Mouse (Mus musculus): Measurements from ENCODE around the gene Gm29797. TPM values are rescaled to one million over a fixed set of nuclear protein-coding genes. Genes with fewer than 3 reads are reported as not detected.

Gene Gm29797
- total and polyA plus RNA-seq, 3 experiments = 0.34 TPM; not detected in 2

DNA sequence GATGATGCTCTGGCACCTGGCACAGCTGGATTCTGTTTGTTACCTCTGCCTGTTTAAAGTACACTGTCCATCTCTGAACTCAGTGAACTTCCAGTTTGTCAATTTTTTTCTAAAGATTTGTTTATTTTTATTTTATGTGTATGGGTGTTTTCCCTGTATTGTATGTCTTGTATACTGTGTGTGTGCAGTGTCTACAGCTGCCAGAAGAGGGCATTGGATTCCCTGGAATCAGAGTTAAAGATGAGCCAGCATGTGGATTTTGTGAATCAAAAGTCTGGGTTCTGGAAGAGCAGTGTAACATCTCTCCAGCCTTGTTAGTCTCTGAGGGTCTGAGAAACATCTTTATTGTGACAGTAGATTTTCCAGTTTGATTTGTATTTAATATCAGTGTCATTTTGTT, 33.4 kb upstream of the Gm29797 start:
- Histone ChIP-seq H3K27ac (ENCODE audit: insufficient read depth, low read depth) (no peak overlapping the region), H3K4me3 (replicated peaks in 1 of 3; ENCODE audit: low read depth in 2 of 3, low read length in 2 of 3, poor library complexity in 1 of 3) (no peak overlapping the region), H3K9ac (ENCODE audit: insufficient read depth, low read depth) (no peak overlapping the region), H3K9me3 (replicated peaks; ENCODE audit: low read length) (no peaks in the 10 kb centered on the region), H3K79me2 (replicated peaks; ENCODE audit: control insufficient read depth, extremely low read depth, insufficient read depth, poor library complexity, severe bottlenecking) (no peaks in the 10 kb centered on the region), H3K4me2 (ENCODE audit: insufficient read depth, low read depth, poor library complexity, severe bottlenecking) (no peak overlapping the region), H3K27me3 (replicated peaks) (no peaks in the 10 kb centered on the region), H3K4me1 (ENCODE audit: control insufficient read depth in 1 of 2, insufficient read depth in 2 of 2) (no peaks in the 10 kb centered on the region), H3K36me3 (replicated peaks in 1 of 2; ENCODE audit: control insufficient read depth in 1 of 2, insufficient read depth in 1 of 2, low read length in 1 of 2) (peaks cover 23 to 71% of the 10 kb centered on the region in 2 experiments)
- dilution Hi-C loops (cut with MboI; ENCODE audit: extremely low pct_ligation_motif_present, extremely low pct_unique_long_range_greater_than_20kb, low sequenced_read_pairs) = no loop called here
- no peak for TF ChIP-seq TCF12 (IDR thresholded peaks at IDR 0.05; ENCODE audit: low read depth, low read length)
- TF ChIP-seq RAD21 (IDR thresholded peaks at IDR 0.05; ENCODE audit: low read depth, low read length) = peak; percentile 17
- no peak for TF ChIP-seq EP300 (IDR thresholded peaks at IDR 0.05; ENCODE audit: low read length)
- TF ChIP-seq SIN3A (IDR thresholded peaks at IDR 0.05; ENCODE audit: low read length) = no peak
- TF ChIP-seq SMC3 (IDR thresholded peaks at IDR 0.05; ENCODE audit: low read depth, low read length) = peak; percentile 29; the same call in 1 of the 2 replicates
- TF ChIP-seq ETS1 (conservative IDR thresholded peaks at IDR 0.05; ENCODE audit: low read depth, low read length) = no peak
- TF ChIP-seq MAZ (IDR thresholded peaks at IDR 0.05; ENCODE audit: low read depth, low read length) = no peak
- TF ChIP-seq ELF1 (IDR thresholded peaks at IDR 0.05; ENCODE audit: low read depth, low read length) = no peak
- peak in 1 of 2 experiments; percentile 52; a peak in 2 of 4 replicates for TF ChIP-seq CTCF (conservative IDR thresholded peaks at IDR 0.05 in 1 of 2, IDR thresholded peaks at IDR 0.05 in 1 of 2; ENCODE audit: low read depth in 2 of 2, low read length in 2 of 2)
- TF ChIP-seq MXI1 (IDR thresholded peaks at IDR 0.05; ENCODE audit: low read depth, low read length) = no peak
- TF ChIP-seq TBP (conservative IDR thresholded peaks at IDR 0.05; ENCODE audit: low read depth, low read length) = no peak
- no peak for TF ChIP-seq HCFC1 (IDR thresholded peaks at IDR 0.05; ENCODE audit: low read depth, low read length)
- no peak for TF ChIP-seq BHLHE40 (IDR thresholded peaks at IDR 0.05; ENCODE audit: low read depth, low read length)
- in situ Hi-C loops (cut with MboI; ENCODE audit: low pct_ligation_motif_present, low pct_unique_long_range_greater_than_20kb, low sequenced_read_pairs) = no loop called here
- no peak for DNase-seq (ENCODE audit: extremely low read depth)

DNA sequence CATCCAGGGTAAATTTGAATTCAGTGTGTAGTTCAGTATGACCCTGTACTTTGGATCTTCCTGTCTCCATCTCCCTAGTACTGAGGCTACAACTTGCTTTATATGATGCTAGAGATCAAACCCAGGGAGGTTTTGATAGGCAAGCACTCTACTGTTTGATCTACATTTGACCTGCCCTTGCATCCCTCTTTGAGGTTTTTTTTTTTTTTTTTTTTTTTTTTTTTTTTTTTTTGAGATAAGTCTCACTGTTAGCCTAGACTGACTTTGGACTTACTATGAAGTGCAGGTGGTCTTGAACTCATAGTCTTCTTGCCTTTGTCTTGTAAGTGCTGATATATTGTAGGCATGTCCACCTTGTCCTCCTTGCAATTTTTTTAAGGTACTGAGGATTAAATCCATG, 28.4 kb upstream of the Gm29797 start:
- no peak overlapping the region for H3K27ac ChIP-seq (ENCODE audit: insufficient read depth, low read depth)
- H3K4me1 ChIP-seq (ENCODE audit: control insufficient read depth in 1 of 2, insufficient read depth in 2 of 2) = 0 out of 4 replicates have a peak, but pooled peaks cover 0 to 5% of the 10 kb centered on the region in 2 experiments
- DNase-seq (ENCODE audit: extremely low read depth) = no peak
- no peaks in the 10 kb centered on the region for H3K27me3 ChIP-seq (replicated peaks)
- peaks cover 19 to 70% of the 10 kb centered on the region in 2 experiments for H3K36me3 ChIP-seq (replicated peaks in 1 of 2; ENCODE audit: control insufficient read depth in 1 of 2, insufficient read depth in 1 of 2, low read length in 1 of 2)
- H3K9ac ChIP-seq (ENCODE audit: insufficient read depth, low read depth) = no peak overlapping the region
- H3K4me3 ChIP-seq (replicated peaks in 1 of 3; ENCODE audit: low read depth in 2 of 3, low read length in 2 of 3, poor library complexity in 1 of 3) = no peak overlapping the region
- TF ChIP-seq ZNF384 (IDR thresholded peaks at IDR 0.05; ENCODE audit: low read depth, low read length) (peak; percentile 51), RAD21 (IDR thresholded peaks at IDR 0.05; ENCODE audit: low read depth, low read length) (no peak)
- no peak overlapping the region for H3K4me2 ChIP-seq (ENCODE audit: insufficient read depth, low read depth, poor library complexity, severe bottlenecking)
- no peaks in the 10 kb centered on the region for H3K9me3 ChIP-seq (replicated peaks; ENCODE audit: low read length)
- dilution Hi-C loops (cut with MboI; ENCODE audit: extremely low pct_ligation_motif_present, extremely low pct_unique_long_range_greater_than_20kb, low sequenced_read_pairs) = no loop called here
- in situ Hi-C loops (cut with MboI; ENCODE audit: low pct_ligation_motif_present, low pct_unique_long_range_greater_than_20kb, low sequenced_read_pairs) = no loop called here
- H3K79me2 ChIP-seq (replicated peaks; ENCODE audit: control insufficient read depth, extremely low read depth, insufficient read depth, poor library complexity, severe bottlenecking) = no peaks in the 10 kb centered on the region; the same call in 1 of the 2 replicates

DNA sequence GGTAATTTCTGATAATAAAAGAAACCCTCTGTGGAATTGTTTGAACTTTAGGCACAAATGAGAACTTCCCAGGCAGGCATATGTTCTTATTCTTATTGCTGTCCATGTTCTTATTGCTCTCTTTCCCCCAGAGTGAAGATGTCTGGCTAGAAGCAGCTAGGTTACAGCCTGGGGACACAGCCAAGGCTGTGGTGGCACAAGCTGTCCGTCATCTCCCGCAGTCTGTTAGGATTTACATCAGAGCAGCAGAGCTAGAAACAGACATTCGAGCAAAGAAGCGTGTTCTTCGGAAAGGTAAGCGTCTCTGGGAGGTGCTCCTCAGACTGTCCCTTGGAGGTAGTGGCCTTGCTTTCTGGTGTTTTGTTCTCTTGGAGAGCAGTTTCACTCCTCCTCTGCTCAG, 24.2 kb upstream of the Gm29797 start:
- Histone ChIP-seq H3K36me3 (replicated peaks in 1 of 2; ENCODE audit: control insufficient read depth in 1 of 2, insufficient read depth in 1 of 2, low read length in 1 of 2) (peaks cover 53 to 79% of the 10 kb centered on the region in 2 experiments), H3K4me1 (ENCODE audit: control insufficient read depth in 1 of 2, insufficient read depth in 2 of 2) (0 out of 4 replicates have a peak, but pooled peaks cover 0 to 5% of the 10 kb centered on the region in 2 experiments), H3K4me3 (replicated peaks in 1 of 3; ENCODE audit: low read depth in 2 of 3, low read length in 2 of 3, poor library complexity in 1 of 3) (no peak overlapping the region), H3K79me2 (replicated peaks; ENCODE audit: control insufficient read depth, extremely low read depth, insufficient read depth, poor library complexity, severe bottlenecking) (no peaks in the 10 kb centered on the region; the same call in 1 of the 2 replicates), H3K4me2 (ENCODE audit: insufficient read depth, low read depth, poor library complexity, severe bottlenecking) (no peak overlapping the region), H3K27ac (ENCODE audit: insufficient read depth, low read depth) (no peak overlapping the region), H3K9ac (ENCODE audit: insufficient read depth, low read depth) (no peak overlapping the region), H3K9me3 (replicated peaks; ENCODE audit: low read length) (no peaks in the 10 kb centered on the region), H3K27me3 (replicated peaks) (no peaks in the 10 kb centered on the region)
- in situ Hi-C loops (cut with MboI; ENCODE audit: low pct_ligation_motif_present, low pct_unique_long_range_greater_than_20kb, low sequenced_read_pairs) = no loop called here
- no peak for TF ChIP-seq GABPA (IDR thresholded peaks at IDR 0.05; ENCODE audit: insufficient replicate concordance, low read depth, low read length)
- TF ChIP-seq ETS1 (conservative IDR thresholded peaks at IDR 0.05; ENCODE audit: low read depth, low read length) = no peak
- TF ChIP-seq SIN3A (IDR thresholded peaks at IDR 0.05; ENCODE audit: low read length) = no peak
- no peak for TF ChIP-seq TCF12 (IDR thresholded peaks at IDR 0.05; ENCODE audit: low read depth, low read length)
- no peak for TF ChIP-seq POLR2A (IDR thresholded peaks at IDR 0.05; ENCODE audit: low read depth, low read length)
- no peak for TF ChIP-seq ZKSCAN1 (IDR thresholded peaks at IDR 0.05; ENCODE audit: borderline replicate concordance, low read depth, low read length)
- TF ChIP-seq KAT2A (IDR thresholded peaks at IDR 0.05; ENCODE audit: insufficient replicate concordance, low read length) = no peak
- no peak for TF ChIP-seq MYC (IDR thresholded peaks at IDR 0.05; ENCODE audit: low read depth, low read length)
- no peak for TF ChIP-seq NELFE (IDR thresholded peaks at IDR 0.05; ENCODE audit: low read depth, low read length)
- TF ChIP-seq HCFC1 (IDR thresholded peaks at IDR 0.05; ENCODE audit: low read depth, low read length) = no peak
- no peak for TF ChIP-seq JUND (conservative IDR thresholded peaks at IDR 0.05; ENCODE audit: low read depth, low read length)
- no peak for TF ChIP-seq MEF2A (IDR thresholded peaks at IDR 0.05; ENCODE audit: borderline replicate concordance, low read depth, low read length)
- no peak for TF ChIP-seq ZMIZ1 (IDR thresholded peaks at IDR 0.05; ENCODE audit: low read depth, low read length)
- TF ChIP-seq MAFK (IDR thresholded peaks at IDR 0.05; ENCODE audit: insufficient replicate concordance, low read length) = no peak
- no peak for TF ChIP-seq IRF4 (IDR thresholded peaks at IDR 0.05; ENCODE audit: low read depth, low read length)
- TF ChIP-seq BHLHE40 (IDR thresholded peaks at IDR 0.05; ENCODE audit: low read depth, low read length) = no peak
- no peak for TF ChIP-seq RCOR1 (conservative IDR thresholded peaks at IDR 0.05; ENCODE audit: low read depth, low read length)
- dilution Hi-C loops (cut with MboI; ENCODE audit: extremely low pct_ligation_motif_present, extremely low pct_unique_long_range_greater_than_20kb, low sequenced_read_pairs) = no loop called here
- DNase-seq (ENCODE audit: extremely low read depth) = no peak
